Mouse (Mus musculus) cerebellum, adult 2 months (tissue): ENCODE results near the gene Ephb2. TPM values are rescaled to one million over a fixed set of nuclear protein-coding genes. Genes with fewer than 3 reads are reported as not detected.

Experiments
- DNase-seq, 2 experiments: peaks; one replicate each; pipeline ENCODE4 v3.0.0; 2021
- H3K27ac ChIP-seq: fragments of 200-500 bp; 2 replicates; pipeline ENCODE4 v1.5.1; 2012; ENCODE audit warnings: low read length, control low read depth, inconsistent platforms; ENCODE audit not compliant: insufficient read depth
- H3K27me3 ChIP-seq: fragments of 200-500 bp; 2 replicates; pipeline ENCODE4 v1.6.1; 2012; ENCODE audit warnings: inconsistent platforms, mild to moderate bottlenecking, low read length, moderate library complexity; ENCODE audit not compliant: control insufficient read depth, insufficient read depth
- H3K4me1 ChIP-seq: fragments of 200-500 bp; 2 replicates; pipeline ENCODE4 v1.6.1; 2011; ENCODE audit warnings: low read length; ENCODE audit not compliant: control insufficient read depth, insufficient read depth
- H3K4me3 ChIP-seq: fragments of 200-500 bp; replicated peaks from 2 replicates; pipeline ENCODE3; 2011; ENCODE audit warnings: mild to moderate bottlenecking, low read depth, low read length, control low read depth; ENCODE audit not compliant: insufficient read depth
- CTCF ChIP-seq: fragments of 200-500 bp; IDR thresholded peaks from 2 replicates; pipeline ENCODE4 v1.5.1; 2011; ENCODE audit warnings: low read depth, mild to moderate bottlenecking, control low read depth, low read length, moderate library complexity, borderline replicate concordance; ENCODE audit not compliant: insufficient read depth
- POLR2A ChIP-seq: fragments of 200-500 bp; IDR thresholded peaks from 2 replicates; pipeline ENCODE4 v1.6.1; 2011; ENCODE audit warnings: low read length, control low read depth, borderline replicate concordance; ENCODE audit not compliant: insufficient read depth
- WGBS: fragments of 180-500 bp; shearing (Covaris S2); methylation state at CpG from one replicate; pipeline ENCODE4 v1.1.7; 2018; 5-methylcytosine and 5-hydroxymethylcytosine counted together
- polyA plus RNA-seq: library from polyadenylated mRNA; depleted of rRNA; stranded (reverse); fragments of >200 nt; gene quantifications from 2 replicates; pipeline ENCODE4 v1.2.3, GENCODE M21; 2012

The Ephb2 gene
- polyA plus RNA-seq, 1 experiment = 29.1 TPM

DNA sequence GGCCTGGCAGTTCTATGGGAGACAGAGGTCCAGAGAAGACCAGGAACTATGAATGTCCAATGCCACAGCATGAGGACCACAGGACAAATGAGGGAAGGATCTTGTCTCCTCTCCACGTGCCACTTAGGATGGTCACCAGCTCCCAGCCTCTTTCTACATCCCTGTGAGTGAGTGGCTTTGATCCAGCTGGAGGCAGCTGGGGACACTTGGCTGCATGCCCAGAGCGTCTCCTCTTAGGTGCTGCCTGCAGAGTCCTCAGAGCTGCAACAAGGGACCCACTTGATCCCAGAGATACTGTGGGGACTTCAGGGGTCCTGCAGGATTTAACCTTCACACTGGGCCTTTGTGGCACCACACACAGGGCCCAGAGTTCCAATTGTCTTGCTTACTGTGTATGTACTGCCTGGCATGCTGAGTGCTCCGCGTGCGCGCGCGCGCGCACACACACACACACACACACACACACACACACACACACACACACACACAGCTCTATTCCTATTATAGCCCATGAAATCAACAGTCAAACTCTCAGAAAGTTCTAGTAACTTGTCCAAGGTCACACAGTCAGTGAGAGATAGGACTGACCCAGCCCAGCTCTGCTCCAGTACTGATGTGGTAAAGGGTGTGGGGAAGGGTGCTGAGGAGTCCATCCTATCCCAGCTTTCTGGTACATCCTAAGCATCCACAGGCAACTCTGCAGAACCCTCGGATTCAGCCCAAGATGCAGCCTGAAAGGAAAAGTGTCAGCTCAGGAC, 204.4 kb downstream of the Ephb2 start:
- 65% methylated on average over 11 of the region's 11 CpGs for WGBS
- H3K4me3 ChIP-seq = no peak overlapping the region
- no peaks in the 10 kb centered on the region for H3K4me1 ChIP-seq
- no peaks in the 10 kb centered on the region for H3K27me3 ChIP-seq
- DNase-seq = no peak
- no peak overlapping the region for H3K27ac ChIP-seq
- TF ChIP-seq POLR2A (no peak), CTCF (no peak)

GRCm38 (mm10) chr4:136626590-136626989, 209.2 kb downstream of the Ephb2 start:
- no peaks in the 10 kb centered on the region for H3K4me1 ChIP-seq
- DNase-seq = no peak
- TF ChIP-seq CTCF = no peak
- no peak for TF ChIP-seq POLR2A
- no peaks in the 10 kb centered on the region for H3K27me3 ChIP-seq
- no peak overlapping the region for H3K4me3 ChIP-seq
- 87% methylated on average over 6 of the region's 6 CpGs for WGBS
- H3K27ac ChIP-seq = no peak overlapping the region

- DNase-seq = no peak
- no peak within 1 kb of the TSS for H3K27ac ChIP-seq
- WGBS = 27% methylated on average over 6 of the region's 6 CpGs
- TF ChIP-seq CTCF (no peak), POLR2A (no peak)
- H3K4me1 ChIP-seq = no peaks in the 10 kb centered on the region
- H3K4me3 ChIP-seq = no peak within 1 kb of the TSS
- H3K27me3 ChIP-seq = no peaks in the 10 kb centered on the region
Observed at GRCm38 (mm10) chr4:136622388-136622787, 213.4 kb downstream of the Ephb2 start, which contains the start of gene Lactbl1. Gene Lactbl1 (plus strand): TSS chr4:136622621.

DNA sequence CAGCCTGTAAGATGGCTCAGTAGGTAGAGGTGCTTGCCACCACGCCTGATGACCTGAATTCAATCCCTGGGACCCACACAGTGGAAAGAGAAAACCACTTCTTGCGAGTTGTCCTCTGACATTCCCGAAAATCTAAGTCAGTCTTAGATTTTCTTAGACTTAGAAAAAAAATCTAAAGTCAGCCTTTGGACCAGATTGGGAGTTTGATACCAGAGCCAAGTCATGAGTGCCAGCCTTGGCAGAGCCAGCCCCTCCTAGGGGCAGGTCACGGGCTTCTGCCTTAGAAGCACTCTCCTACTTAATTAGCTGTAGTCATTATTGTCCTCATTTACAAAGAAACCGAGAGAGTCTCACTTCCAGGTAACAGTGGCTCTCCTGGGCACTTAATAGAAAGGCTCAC, 213.8 kb downstream of the Ephb2 start:
- TF ChIP-seq POLR2A = no peak
- TF ChIP-seq CTCF = no peak
- H3K4me1 ChIP-seq = no peaks in the 10 kb centered on the region
- no peaks in the 10 kb centered on the region for H3K27me3 ChIP-seq
- 42% methylated on average over 5 of the region's 5 CpGs for WGBS
- H3K27ac ChIP-seq = no peak overlapping the region
- no peak overlapping the region for H3K4me3 ChIP-seq
- DNase-seq = no peak

- 0% methylated on average over 1 of the region's 1 CpGs for WGBS
- no peaks in the 10 kb centered on the region for H3K4me1 ChIP-seq
- no peaks in the 10 kb centered on the region for H3K27me3 ChIP-seq
- TF ChIP-seq CTCF = peak; percentile 74
- no peak for TF ChIP-seq POLR2A
- H3K4me3 ChIP-seq = no peak overlapping the region
- no peak overlapping the region for H3K27ac ChIP-seq
- DNase-seq = peak; percentile 30 to 56
Observed at GRCm38 (mm10) chr4:136621336-136621735, 214.5 kb downstream of the Ephb2 start.

- no peak for TF ChIP-seq POLR2A
- no peak for TF ChIP-seq CTCF
- 60% methylated on average over 7 of the region's 7 CpGs for WGBS
- no peak overlapping the region for H3K4me3 ChIP-seq
- DNase-seq = no peak
- no peaks in the 10 kb centered on the region for H3K27me3 ChIP-seq
- H3K27ac ChIP-seq = no peak overlapping the region
- H3K4me1 ChIP-seq = no peaks in the 10 kb centered on the region
Observed at GRCm38 (mm10) chr4:136613657-136614056, 222.1 kb downstream of the Ephb2 start.

- H3K4me1 ChIP-seq = no peaks in the 10 kb centered on the region
- H3K27me3 ChIP-seq = no peaks in the 10 kb centered on the region
- H3K27ac ChIP-seq = no peak within 1 kb of the TSS
- TF ChIP-seq CTCF (no peak), POLR2A (no peak)
- no peak within 1 kb of the TSS for H3K4me3 ChIP-seq
- no peak for DNase-seq
- 52% methylated on average over 4 of the region's 4 CpGs for whole genome bisulfite sequencing
Observed at GRCm38 (mm10) chr4:136610387-136610856, 225.4 kb downstream of the Ephb2 start, which contains the start of gene Tex46. Gene Tex46 (plus strand): TSS chr4:136610437.

DNA sequence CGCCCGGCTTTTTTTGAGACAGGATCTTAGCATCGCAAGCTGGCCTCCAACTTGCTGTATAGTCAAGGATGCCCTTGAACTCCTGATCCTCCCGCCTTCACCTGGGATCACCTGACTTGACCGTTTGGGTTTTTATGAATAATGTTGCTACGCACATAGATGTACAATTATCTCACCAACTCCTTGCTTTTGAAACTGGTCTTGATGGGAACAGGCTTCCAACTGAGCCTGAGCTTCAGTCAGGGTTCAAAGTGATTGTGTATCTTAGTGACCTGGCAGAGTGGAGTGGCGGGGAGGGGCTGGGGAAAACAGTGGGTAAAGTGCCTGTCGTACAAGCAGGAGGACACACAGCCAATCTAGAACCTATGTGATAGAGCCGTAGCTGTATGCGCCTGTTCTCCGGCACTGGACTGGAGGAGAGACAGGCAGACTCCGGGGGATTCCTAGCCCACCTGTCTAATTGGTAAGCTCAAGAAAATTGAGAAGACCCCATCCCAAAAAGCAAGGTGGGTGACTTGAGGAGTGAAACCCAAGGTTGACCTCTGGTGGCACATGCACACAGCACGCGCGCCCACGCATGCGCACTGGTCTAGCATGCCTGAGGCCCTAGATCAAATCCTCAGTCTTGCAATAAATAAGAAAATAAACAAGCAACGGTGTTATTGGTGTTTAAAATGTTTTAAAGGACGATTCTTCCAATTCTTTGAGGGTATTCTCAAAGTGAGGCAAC, 229.9 kb downstream of the Ephb2 start:
- DNase-seq = no peak
- Histone ChIP-seq H3K4me1 (no peaks in the 10 kb centered on the region; the same call in 1 of the 2 replicates), H3K4me3 (no peak overlapping the region), H3K27me3 (no peaks in the 10 kb centered on the region), H3K27ac (no peak overlapping the region)
- TF ChIP-seq POLR2A = no peak
- TF ChIP-seq CTCF = no peak
- 91% methylated on average over 19 of the region's 19 CpGs for WGBS
